Mouse (Mus musculus): Measurements from ENCODE around the gene Homer2.

GRCm38 (mm10) chr7:81735300-81736048, 28.1 kb upstream of the Homer2 start:
- no peak for TF ChIP-seq CTCF (IDR thresholded peaks at IDR 0.05; ENCODE audit: borderline replicate concordance, extremely low read depth, insufficient read depth, insufficient read length)
- TF ChIP-seq POLR2A (IDR thresholded peaks at IDR 0.05; ENCODE audit: borderline replicate concordance, extremely low read depth, insufficient read depth, insufficient read length, poor library complexity, severe bottlenecking), result no peak
